Mouse (Mus musculus) small intestine, adult 2 months (tissue): Measurements from ENCODE around the gene Vps26c. TPM values are rescaled to one million over a fixed set of nuclear protein-coding genes. Genes with fewer than 3 reads are reported as not detected.
A peak's percentile ranks its signal among the peaks of the same experiment; 100 is the strongest.

Experiments
- H3K27ac ChIP-seq: fragments of 200-500 bp; 2 replicates; pipeline ENCODE4 v1.5.1; 2012; ENCODE audit warnings: low read depth, low read length, control low read depth, inconsistent platforms; ENCODE audit not compliant: insufficient read depth
- H3K27me3 ChIP-seq: fragments of 200-500 bp; 2 replicates; pipeline ENCODE4 v1.6.1; 2012; ENCODE audit warnings: mild to moderate bottlenecking, moderate library complexity, low read length, inconsistent platforms; ENCODE audit not compliant: control insufficient read depth, insufficient read depth
- H3K36me3 ChIP-seq: fragments of 200-500 bp; 2 replicates; pipeline ENCODE4 v1.6.1; 2012; ENCODE audit warnings: mild to moderate bottlenecking, low read length, control low read depth, inconsistent platforms; ENCODE audit not compliant: control insufficient read depth, insufficient read depth
- H3K4me1 ChIP-seq: fragments of 200-500 bp; 2 replicates; pipeline ENCODE4 v1.6.1; 2012; ENCODE audit warnings: low read length, inconsistent platforms, mixed read lengths; ENCODE audit not compliant: control insufficient read depth, insufficient read depth, insufficient read length
- H3K4me3 ChIP-seq: fragments of 200-500 bp; 2 replicates; pipeline ENCODE4 v1.5.1; 2012; ENCODE audit warnings: low read depth, mild to moderate bottlenecking, control low read depth, inconsistent platforms, low read length, moderate library complexity
- CTCF ChIP-seq: fragments of 200-500 bp; IDR thresholded peaks from 2 replicates; pipeline ENCODE4 v1.5.1; 2012; ENCODE audit warnings: low read depth, mild to moderate bottlenecking, control low read depth, inconsistent platforms, low read length, moderate library complexity, mixed read lengths; ENCODE audit not compliant: insufficient replicate concordance, insufficient read length; ENCODE audit errors: extremely low read depth
- POLR2A ChIP-seq: fragments of 200-500 bp; IDR thresholded peaks from 2 replicates; pipeline ENCODE4 v1.6.1; 2012; ENCODE audit warnings: low read depth, mild to moderate bottlenecking, control low read depth, inconsistent platforms, low read length, moderate library complexity
- WGBS: fragments of 180-500 bp; shearing (Covaris S2); methylation state at CpG from one replicate; pipeline ENCODE4 v1.1.7; 2018; 5-methylcytosine and 5-hydroxymethylcytosine counted together
- polyA plus RNA-seq: library from polyadenylated mRNA; depleted of rRNA; stranded (reverse); fragments of >200 nt; gene quantifications from 2 replicates; pipeline ENCODE4 v1.2.3, GENCODE M21; 2012

The Vps26c gene
- polyA plus RNA-seq, 1 experiment: 16.6 TPM

- peaks cover 13% of the 10 kb centered on the region for H3K4me1 ChIP-seq
- H3K27ac ChIP-seq: peak within 1 kb of the TSS; percentile 97
- no peaks in the 10 kb centered on the region for H3K36me3 ChIP-seq
- TF ChIP-seq POLR2A: no peak
- TF ChIP-seq CTCF: no peak
- peak within 1 kb of the TSS; percentile 99 for H3K4me3 ChIP-seq
- H3K27me3 ChIP-seq: no peaks in the 10 kb centered on the region
- 1% methylated on average over 107 of the region's 133 CpGs for WGBS
These were observed 42.9 kb upstream of the Vps26c start, which contains the start of gene Dyrk1a for GRCm38 (mm10) chr16:94569229-94570176. Dyrk1a (plus strand) TSS chr16:94570010.

DNA sequence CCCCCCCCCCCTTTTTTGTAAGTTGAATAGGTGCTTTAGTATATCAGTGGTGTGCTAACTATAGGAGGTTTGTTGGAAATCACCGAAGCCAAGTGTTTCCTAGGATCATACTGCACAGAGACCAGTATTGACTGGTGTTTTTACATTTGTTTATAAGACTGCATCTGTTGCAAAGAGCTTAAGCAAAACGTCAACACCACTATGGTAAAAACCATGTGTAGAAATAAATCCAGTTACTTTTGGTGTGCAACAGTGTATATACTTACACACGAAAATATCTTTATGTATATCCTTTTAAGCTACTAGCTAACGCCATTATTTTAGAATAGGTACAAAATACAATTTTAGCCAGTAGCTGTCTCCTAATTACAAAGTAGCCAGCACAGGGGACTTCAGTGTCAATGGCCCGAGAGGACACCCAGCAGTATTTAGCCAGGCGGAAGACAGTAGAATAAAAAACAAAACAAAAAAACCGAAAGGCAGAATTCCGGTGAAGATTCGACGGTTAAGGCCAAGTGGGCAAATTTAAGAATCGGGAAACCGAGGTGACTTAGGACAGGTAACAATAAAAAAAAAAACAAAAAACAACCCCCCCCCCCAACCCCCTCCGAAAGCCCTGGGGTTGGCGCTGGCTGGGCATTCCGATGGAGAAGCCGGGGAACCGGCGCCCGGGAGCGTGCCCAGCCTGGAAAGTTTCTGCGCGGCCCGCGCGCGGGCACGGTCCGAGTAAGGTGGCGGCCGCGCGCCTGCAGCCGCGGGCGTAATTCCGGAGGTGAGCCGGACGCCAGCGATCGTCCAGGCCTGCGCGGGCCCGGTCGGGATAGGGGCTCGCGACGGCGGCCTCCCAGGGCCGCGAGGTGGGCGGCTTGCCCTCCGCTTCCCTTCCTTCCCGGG is 42.0 kb upstream of the Vps26c start:
- TF ChIP-seq CTCF (no peak), POLR2A (peak; percentile 62; the same call in 1 of the 2 replicates)
- peak overlapping the region; percentile 97 for H3K27ac ChIP-seq
- H3K27me3 ChIP-seq: no peaks in the 10 kb centered on the region
- H3K36me3 ChIP-seq: no peaks in the 10 kb centered on the region
- H3K4me1 ChIP-seq: peaks cover 7% of the 10 kb centered on the region; the same call in 1 of the 2 replicates
- 1% methylated on average over 53 of the region's 53 CpGs for WGBS
- peak overlapping the region; percentile 82 for H3K4me3 ChIP-seq

DNA sequence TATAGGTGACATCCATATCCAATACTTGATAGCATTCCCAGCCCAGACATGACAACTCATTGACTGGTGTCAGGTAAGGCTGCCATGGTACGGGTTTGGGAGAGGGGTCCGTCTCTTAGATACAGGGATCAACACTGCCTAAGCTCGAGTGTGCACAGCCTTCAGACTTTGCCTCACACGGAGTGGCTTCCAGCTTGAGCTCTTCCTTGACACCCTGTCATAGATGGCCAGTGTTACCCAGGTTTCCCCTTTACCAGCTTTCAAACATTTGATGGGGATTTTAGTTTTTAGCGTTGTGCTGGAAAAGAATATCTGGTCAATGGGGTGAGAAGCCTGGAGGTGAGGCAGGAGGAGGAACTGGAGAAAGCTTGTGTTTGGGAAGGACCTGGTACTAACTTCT is 41.1 kb upstream of the Vps26c start:
- Histone ChIP-seq H3K27me3 (no peaks in the 10 kb centered on the region), H3K4me3 (no peak overlapping the region), H3K36me3 (no peaks in the 10 kb centered on the region), H3K4me1 (peaks cover 7% of the 10 kb centered on the region; the same call in 1 of the 2 replicates), H3K27ac (no peak overlapping the region)
- TF ChIP-seq POLR2A (no peak), CTCF (no peak)
- 80% methylated on average over 5 of the region's 5 CpGs for WGBS

DNA sequence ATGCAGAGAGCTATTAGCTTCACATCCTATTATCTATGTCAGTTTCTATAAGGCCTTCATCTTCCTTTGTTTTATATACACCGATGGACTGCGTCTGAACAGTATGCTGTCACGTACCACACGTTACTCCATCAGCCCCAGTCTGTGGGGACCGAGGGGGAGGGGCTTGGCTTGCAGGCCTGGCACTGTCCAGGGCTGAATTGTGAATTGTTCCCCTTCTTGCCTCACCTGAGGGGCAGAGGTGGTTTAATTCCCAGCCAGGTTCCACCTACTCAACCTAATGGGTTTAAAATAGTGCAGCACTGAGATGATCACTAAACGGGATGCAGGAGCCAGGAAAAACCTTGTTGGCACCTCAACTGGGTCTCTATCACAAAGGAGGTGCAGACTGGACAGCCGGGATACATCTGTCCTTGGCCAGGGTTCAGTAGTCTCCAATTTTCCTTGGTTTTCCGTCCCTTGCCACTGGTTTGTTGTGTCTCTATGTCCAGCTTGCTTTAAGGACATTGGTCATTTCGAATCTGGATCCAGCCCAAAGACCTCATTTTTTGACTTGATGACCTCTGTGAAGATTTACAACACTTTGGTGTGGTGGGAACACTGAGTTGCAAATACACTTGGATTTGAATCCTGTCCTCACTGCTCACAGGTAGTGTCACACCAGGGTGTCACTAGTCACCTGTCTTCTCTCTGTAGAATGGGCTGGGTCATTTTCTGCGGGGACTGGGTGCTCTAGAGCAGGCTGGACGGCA is 40.4 kb upstream of the Vps26c start:
- Histone ChIP-seq H3K36me3 (no peaks in the 10 kb centered on the region), H3K4me1 (peaks cover 4% of the 10 kb centered on the region; the same call in 1 of the 2 replicates), H3K4me3 (no peak overlapping the region), H3K27ac (no peak overlapping the region), H3K27me3 (no peaks in the 10 kb centered on the region)
- TF ChIP-seq CTCF (no peak), POLR2A (no peak)
- 94% methylated on average over 11 of the region's 11 CpGs for WGBS

DNA sequence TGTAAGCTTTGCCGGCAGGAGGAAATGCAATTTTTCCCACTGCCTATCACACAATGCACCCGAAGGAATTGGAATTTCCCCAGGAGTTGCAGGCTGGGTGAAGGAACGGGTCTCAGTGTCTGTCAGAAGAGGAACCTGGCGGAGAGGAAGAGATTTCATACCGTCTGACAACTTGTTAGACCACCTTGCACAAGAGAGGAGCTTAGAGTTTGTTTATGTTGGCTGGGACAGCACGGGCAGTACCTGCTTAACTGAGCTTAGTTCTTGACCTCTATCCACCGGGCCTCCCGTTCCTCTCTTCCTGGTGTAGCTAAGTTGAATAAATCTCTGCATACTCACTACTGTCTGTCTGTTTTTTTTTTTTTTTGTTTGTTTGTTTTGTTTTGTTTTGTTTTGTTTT is 39.5 kb upstream of the Vps26c start:
- no peaks in the 10 kb centered on the region for H3K27me3 ChIP-seq
- H3K27ac ChIP-seq: no peak overlapping the region
- H3K4me3 ChIP-seq: no peak overlapping the region
- 50% methylated on average over 8 of the region's 8 CpGs for WGBS
- TF ChIP-seq CTCF: no peak
- TF ChIP-seq POLR2A: no peak
- peaks cover 3% of the 10 kb centered on the region; the same call in 1 of the 2 replicates for H3K4me1 ChIP-seq
- H3K36me3 ChIP-seq: no peaks in the 10 kb centered on the region

- WGBS: 49% methylated on average over 5 of the region's 5 CpGs
These were observed 34.0 kb upstream of the Vps26c start for GRCm38 (mm10) chr16:94560618-94561017.

More at GRCm38 (mm10) chr16:94560618-94561017, 34.0 kb upstream of the Vps26c start:
- Histone ChIP-seq H3K4me1 (peaks cover 13% of the 10 kb centered on the region), H3K27ac (no peak overlapping the region), H3K36me3 (no peaks in the 10 kb centered on the region), H3K4me3 (no peak overlapping the region), H3K27me3 (no peaks in the 10 kb centered on the region)
- TF ChIP-seq CTCF (no peak), POLR2A (no peak)
